Mouse (Mus musculus) olfactory bulb, adult 2 months (tissue): ENCODE results near the gene Nceh1.

Experiments
- CTCF ChIP-seq: fragments of 200-500 bp; IDR thresholded peaks from 2 replicates; pipeline ENCODE4 v1.5.1; 2012; ENCODE audit warnings: low read depth, mild to moderate bottlenecking, low read length, moderate library complexity; ENCODE audit not compliant: insufficient read depth
- POLR2A ChIP-seq: fragments of 200-500 bp; IDR thresholded peaks from 2 replicates; pipeline ENCODE4 v1.6.1; 2012; ENCODE audit warnings: mild to moderate bottlenecking, low read depth, low read length, moderate library complexity; ENCODE audit not compliant: insufficient read depth

GRCm38 (mm10) chr3:27217331-27217730 lies 34.6 kb downstream of the Nceh1 start:
- TF ChIP-seq CTCF (no peak), POLR2A (no peak)
